Mouse (Mus musculus): ENCODE measurements around the gene Hist1h2ae. TPM values are rescaled to one million over a fixed set of nuclear protein-coding genes. Genes with fewer than 3 reads are reported as not detected.
"Not testable (repeated sequence)": the region's sequence is repeated elsewhere in the genome, so short reads cannot be mapped to it uniquely, and the experiment has no call there.

The Hist1h2ae gene
- total RNA-seq, 4 experiments from 2014 or later = 3.0 to 5.2 (median 4.7) TPM

- no peak for DNase-seq (ENCODE audit: low spot score in 2 of 2)
Observed at GRCm38 (mm10) chr13:23562699-23563462, 8.1 kb downstream of the Hist1h2ae start.

- DNase-seq (ENCODE audit: low spot score in 2 of 2) = peak; percentile 91 to 94
Observed at GRCm38 (mm10) chr13:23561883-23562659, 8.9 kb downstream of the Hist1h2ae start, which contains the start of gene Hist1h3e. Gene Hist1h3e (minus strand): TSS chr13:23562369.

DNA sequence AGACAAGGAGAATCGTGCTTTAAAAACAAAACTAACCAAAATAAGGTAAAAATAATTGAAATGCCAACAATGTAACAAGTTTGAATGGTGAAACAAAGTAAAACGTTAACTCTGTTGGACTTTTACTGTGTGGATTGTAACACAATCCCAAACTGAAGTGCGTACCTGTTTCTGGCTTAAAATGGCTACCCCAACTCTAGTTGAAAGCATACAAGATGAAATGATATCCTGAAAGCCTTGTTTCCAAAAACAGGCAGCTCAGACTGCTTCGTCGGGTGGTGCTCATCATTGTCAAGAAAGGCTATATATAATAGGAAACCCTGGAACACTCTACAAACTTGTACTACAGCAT is 9.5 kb downstream of the Hist1h2ae start:
- not testable (repeated sequence) for DNase-seq (ENCODE audit: low spot score in 2 of 2)

DNA sequence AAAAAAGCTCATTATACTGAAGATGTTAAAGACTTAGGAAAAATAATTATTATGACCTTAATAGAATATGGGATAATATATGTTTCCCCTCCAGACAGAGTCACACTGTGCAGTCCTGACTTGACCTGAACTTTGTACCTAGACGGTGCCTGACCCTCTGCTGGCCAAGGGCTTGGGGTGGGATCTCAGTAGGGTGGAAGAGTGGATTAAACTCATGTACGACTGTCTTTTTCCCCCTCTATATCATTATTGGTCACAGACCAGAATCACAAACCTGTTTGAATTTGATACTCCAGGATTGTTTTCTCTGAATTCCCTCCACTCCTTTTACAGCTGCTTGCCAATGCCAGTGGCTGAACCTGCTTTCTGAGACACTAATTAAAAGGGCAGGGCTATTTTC is 10.3 kb downstream of the Hist1h2ae start:
- not testable (repeated sequence) for DNase-seq (ENCODE audit: low spot score in 2 of 2)

DNA sequence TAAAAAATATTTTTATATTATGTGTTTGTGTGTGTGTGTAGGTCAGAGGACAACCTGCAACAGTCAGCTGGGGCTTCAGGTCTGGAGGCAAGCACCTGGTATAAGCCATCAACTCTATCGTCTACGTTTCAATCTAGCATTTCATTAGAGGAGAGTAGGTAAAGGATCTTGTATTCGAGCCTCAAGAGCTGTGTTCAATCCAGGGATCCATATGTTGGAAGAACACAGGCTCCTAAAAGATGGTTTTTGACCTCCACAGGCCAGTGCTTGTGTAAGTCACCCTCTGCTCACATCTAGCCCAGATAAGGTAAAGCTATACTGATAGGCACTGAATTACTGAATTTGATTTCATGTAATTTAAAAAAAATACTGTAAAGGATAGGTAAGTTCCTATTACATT is 14.1 kb downstream of the Hist1h2ae start:
- no peak for DNase-seq (ENCODE audit: low spot score in 2 of 2)

DNA sequence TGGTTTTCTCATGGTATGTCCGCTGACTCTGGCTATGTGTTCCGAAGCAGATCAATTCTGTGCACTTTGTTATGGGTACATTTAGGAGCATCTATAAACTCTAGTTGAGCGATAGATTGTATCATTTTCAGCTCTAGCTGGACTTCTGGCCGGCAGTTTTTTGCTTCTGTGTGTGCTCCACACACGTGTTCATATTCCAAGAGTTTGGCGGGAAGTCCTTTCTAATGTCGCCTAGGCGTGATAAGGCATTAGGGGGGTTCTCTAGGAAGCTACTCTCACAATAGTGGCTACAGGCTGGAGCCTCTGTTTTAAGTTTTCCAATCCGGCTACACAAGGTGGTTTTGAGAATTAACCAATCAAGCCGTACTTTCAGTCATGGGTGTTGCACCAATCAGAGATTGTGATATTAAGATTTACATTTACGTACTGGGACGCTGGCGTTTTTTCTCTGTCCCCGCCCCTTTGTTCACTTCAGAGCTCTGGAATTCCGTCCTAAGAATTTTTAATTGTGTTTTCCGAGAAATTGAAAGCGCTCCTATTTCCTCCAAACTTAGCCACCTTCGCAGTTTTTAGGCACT is 15.1 kb downstream of the Hist1h2ae start:
- peak; percentile 54 to 73 for DNase-seq (ENCODE audit: low spot score in 2 of 2)

- DNase-seq (ENCODE audit: low spot score in 2 of 2) = peak; percentile 69 to 80
Observed at GRCm38 (mm10) chr13:23554925-23555838, 15.8 kb downstream of the Hist1h2ae start.

GRCm38 (mm10) chr13:23554393-23554792 is 16.6 kb downstream of the Hist1h2ae start:
- no peak for DNase-seq (ENCODE audit: low spot score in 2 of 2)

GRCm38 (mm10) chr13:23552962-23553361 is 18.1 kb downstream of the Hist1h2ae start, which contains the start of gene Hist1h1d:
Gene Hist1h1d (plus strand): TSS chr13:23553262.
- no peak for DNase-seq (ENCODE audit: low spot score in 2 of 2)

DNA sequence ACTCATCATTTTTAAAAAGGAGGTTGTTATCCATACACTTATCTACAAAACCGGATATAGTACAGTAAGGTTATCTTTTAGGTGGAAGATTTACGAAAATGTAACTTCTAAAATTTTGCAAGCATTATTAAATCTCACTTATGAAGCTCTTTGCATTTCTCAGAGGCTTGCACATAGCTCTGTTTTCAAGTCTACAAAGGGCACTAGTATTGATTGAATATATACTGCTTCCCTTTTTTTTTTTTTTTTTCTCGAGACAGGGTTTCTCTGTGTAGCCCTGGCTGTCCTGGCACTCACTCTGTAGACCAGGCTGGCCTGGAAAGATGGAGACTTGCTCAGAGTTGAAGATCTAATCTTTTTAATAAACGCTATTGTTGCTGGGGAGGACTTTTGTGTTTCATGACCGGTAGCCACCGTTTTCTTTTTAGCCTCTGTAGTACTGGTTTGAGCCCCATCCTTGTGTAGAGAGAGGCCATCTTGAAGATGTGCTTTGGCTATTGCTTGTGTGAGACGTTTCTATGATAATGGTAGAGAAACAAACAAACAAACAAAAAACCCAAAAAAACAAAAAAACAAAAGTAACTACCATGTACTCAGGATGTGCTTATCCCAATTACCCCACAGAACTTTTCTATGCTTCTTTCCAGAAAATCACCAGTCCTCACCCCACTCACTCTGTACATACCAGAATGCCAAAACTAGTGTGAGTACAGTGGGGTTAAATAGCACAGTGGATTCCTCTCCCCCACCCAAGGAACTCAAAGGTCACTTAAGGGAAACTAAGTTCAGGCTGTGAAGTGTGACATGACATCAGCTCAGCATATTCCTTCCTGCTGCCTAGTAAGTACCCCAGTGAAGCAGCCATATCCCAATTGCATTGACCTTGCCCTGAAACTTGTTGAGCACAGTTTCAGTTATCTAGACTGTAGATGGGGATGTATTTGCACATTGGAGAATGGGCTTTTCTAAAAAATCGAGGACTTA is 18.8 kb downstream of the Hist1h2ae start:
- no peak for DNase-seq (ENCODE audit: low spot score in 2 of 2)

GRCm38 (mm10) chr13:23551146-23551834 is 19.7 kb downstream of the Hist1h2ae start, which contains the start of gene Hist1h4f:
Gene Hist1h4f (minus strand): TSS chr13:23551648.
- peak; percentile 88 to 91 for DNase-seq (ENCODE audit: low spot score in 2 of 2)

GRCm38 (mm10) chr13:23550761-23551145 is 20.3 kb downstream of the Hist1h2ae start:
- DNase-seq (ENCODE audit: low spot score in 2 of 2) = no peak

DNA sequence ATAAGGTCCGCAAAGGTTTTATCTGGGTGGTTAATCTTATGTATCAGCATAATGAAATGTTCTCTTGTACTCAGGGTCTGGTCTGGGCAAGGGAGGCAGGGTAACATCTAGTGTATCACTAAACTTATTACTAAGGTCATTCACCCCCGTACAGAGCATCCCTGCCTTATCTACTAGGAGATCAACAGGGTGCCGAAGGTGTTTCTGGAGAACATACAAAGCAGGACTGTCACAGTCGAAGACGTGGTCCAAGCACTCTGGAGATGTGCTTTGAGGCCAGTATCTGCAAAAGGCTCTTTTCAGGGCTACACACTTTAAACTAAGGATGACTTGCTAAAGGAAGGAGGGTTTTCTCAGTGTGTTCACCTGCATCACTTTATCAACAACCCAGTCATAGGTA is 24.3 kb downstream of the Hist1h2ae start:
- DNase-seq (ENCODE audit: low spot score in 2 of 2) = no peak

- not testable (repeated sequence) for DNase-seq (ENCODE audit: low spot score in 2 of 2)
Observed at GRCm38 (mm10) chr13:23544787-23545120, 26.3 kb downstream of the Hist1h2ae start.

- peak in 1 of 2 experiments; percentile 63 for DNase-seq (ENCODE audit: low spot score in 2 of 2)
Observed at GRCm38 (mm10) chr13:23543965-23544786, 26.8 kb downstream of the Hist1h2ae start, which contains the start of gene Hist1h3f. Gene Hist1h3f (plus strand): TSS chr13:23544052.

GRCm38 (mm10) chr13:23542999-23543607 is 27.9 kb downstream of the Hist1h2ae start, which contains the start of gene Hist1h2bh:
Gene Hist1h2bh (minus strand): TSS chr13:23543392.
- peak in 1 of 2 experiments; percentile 85 for DNase-seq (ENCODE audit: low spot score in 2 of 2)

DNA sequence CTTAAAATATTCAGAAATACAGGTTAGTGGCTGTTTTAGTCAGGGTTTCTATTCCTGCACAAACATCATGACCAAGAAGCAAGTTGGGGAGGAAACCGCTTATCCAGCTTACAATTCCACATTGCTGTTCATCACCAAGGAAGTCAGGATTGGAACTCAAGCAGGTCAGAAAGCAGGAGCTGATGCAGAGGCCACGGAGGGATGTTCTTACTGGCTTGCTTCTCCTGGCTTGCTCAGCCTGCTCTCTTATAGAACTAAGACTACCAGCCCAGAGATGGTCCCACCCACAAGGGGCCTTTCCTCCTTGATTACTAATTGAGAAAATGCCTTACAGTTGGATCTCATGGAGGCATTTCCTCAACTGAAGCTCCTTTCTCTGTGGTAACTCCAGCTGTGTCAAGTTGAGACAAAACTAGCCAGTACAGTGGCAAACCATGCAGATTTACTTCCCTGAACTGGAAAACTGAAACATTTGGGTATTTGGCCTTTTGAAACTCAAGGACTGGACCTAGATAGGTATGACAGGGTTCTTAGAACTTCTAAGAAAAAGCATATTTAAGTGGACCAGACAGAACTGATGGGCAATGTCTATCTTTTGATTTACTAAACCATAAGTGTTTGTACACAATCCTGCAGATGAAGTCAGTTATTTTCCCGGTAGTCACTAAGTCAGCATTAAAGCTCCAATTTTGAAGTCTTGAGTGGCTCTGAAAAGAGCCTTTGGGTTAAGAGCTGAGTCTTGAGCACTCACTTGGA is 28.6 kb downstream of the Hist1h2ae start:
- not testable (repeated sequence) for DNase-seq (ENCODE audit: low spot score in 2 of 2)
